Mouse (Mus musculus) cerebellum, adult 9-11 months (tissue): ENCODE measurements at regions not wholly inside any gene's neighbourhood (a gene's known extent, or its start where the extent isn't known, plus 50 kb on each side); places are given as distances from the start of the nearest gene placed in this dataset.

Source experiments
- DNase-seq: peaks from one replicate; pipeline ENCODE4 v3.0.0; 2022

- DNase-seq: no peak
Observed at GRCm38 (mm10) chrX:70820518-70820917, 229.5 kb upstream of the Mamld1 start.

DNA sequence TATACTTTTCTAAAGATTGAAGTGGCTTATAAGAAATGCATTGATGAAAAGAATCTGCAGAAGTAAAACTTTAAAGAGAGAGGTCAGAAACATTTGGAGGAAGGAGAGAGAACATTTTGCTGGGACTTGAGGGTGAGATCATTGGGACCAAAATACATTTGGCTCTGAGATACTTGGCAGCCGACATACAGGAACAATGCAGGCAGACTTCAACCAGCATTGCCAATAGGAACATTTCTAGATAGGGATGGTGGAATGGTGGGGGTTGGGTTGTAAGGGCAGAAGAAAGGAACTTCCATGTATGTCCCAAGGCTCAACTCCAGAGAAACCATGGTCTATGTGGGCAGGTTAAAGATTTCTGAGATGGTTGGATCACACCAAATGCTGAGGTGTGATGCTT lies 232.3 kb upstream of the Mamld1 start:
- peak; percentile 67 for DNase-seq

DNA sequence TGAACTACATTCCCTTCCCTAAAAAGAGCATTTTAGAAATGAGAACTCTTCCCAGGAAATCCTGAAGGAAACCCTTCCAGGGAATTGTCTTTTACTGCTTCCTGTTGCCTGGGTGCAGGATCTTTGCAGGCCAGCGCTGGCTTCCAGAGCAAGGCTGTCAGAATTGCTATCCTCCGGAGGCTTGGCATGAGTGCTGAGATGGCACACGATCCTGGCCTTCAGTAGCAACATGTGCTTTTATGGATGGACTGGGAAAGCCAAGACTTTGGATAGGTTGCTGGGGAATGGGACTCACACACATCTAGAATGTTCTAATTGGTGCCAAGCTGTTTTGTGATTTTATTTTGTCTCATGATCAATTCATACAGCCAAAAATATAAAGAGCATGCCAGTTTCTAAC lies 233.4 kb upstream of the Mamld1 start:
- peak; percentile 57 for DNase-seq

- DNase-seq: peak; percentile 1
Observed at GRCm38 (mm10) chrX:70791796-70792195, 258.3 kb upstream of the Mamld1 start.

GRCm38 (mm10) chrX:70762862-70763261 lies 285.9 kb upstream of the Tmem185a start:
- DNase-seq: no peak

DNA sequence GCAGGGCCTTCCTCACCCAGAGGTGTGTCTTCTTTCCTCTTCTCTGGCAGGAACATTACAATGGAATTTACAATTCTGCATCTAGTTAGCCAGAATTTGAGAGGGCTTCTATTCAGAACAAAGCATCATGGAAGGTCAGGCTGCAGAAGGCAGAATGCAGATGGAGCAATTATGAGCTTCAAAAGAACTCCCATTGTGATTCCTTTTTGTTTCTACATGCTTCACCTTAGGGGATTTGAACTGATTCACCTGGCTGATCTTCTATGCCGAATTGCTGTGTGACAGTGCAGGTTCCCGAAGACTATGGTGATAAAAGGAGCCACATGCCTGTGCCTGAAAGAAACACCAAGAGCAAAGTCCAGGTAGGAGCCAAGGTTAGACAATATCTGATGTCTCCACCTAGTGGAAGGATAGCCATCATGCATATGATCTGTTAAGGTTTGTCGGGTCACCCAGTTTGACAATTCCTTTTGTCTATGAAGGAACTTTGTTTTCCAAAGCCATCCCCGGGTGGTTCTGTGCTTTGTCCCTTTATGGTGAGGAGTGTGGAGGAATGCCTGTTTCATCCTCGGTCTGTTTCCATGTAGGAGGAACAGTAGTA lies 236.1 kb upstream of the Tmem185a start:
- no peak for DNase-seq

GRCm38 (mm10) chrX:70682194-70682593 lies 205.2 kb upstream of the Tmem185a start:
- DNase-seq: no peak

- no peak for DNase-seq
Observed at GRCm38 (mm10) chrX:70667092-70667491, 190.1 kb upstream of the Tmem185a start.
